Mouse (Mus musculus): ENCODE results near the gene Cracr2b.
"Not testable (repeated sequence)": the region's sequence is repeated elsewhere in the genome, so short reads cannot be mapped to it uniquely, and the experiment has no call there.

Gene Cracr2b

GRCm38 (mm10) chr7:141432741-141433516 lies 28.0 kb upstream of the Cracr2b start:
- DNase-seq (ENCODE audit: low read depth in 1 of 2, low spot score in 2 of 2) = no peak

- DNase-seq (ENCODE audit: low read depth in 1 of 2, low spot score in 2 of 2) = no peak
Measured at GRCm38 (mm10) chr7:141433517-141434400, 27.1 kb upstream of the Cracr2b start.

GRCm38 (mm10) chr7:141434464-141434863 lies 26.4 kb upstream of the Cracr2b start:
- no peak for DNase-seq (ENCODE audit: low read depth in 1 of 2, low spot score in 2 of 2)

GRCm38 (mm10) chr7:141435129-141435855 lies 25.6 kb upstream of the Cracr2b start:
- no peak for DNase-seq (ENCODE audit: low read depth in 1 of 2, low spot score in 2 of 2)

- DNase-seq (ENCODE audit: low read depth in 1 of 2, low spot score in 2 of 2) = no peak
Measured at GRCm38 (mm10) chr7:141435856-141436522, 24.9 kb upstream of the Cracr2b start.

GRCm38 (mm10) chr7:141436523-141436892 lies 24.4 kb upstream of the Cracr2b start:
- no peak for DNase-seq (ENCODE audit: low read depth in 1 of 2, low spot score in 2 of 2)

- DNase-seq (ENCODE audit: low read depth in 1 of 2, low spot score in 2 of 2) = peak in 1 of 2 experiments; percentile 61
Measured at GRCm38 (mm10) chr7:141437178-141438120, 23.4 kb upstream of the Cracr2b start, which contains the start of gene Slc25a22. Gene Slc25a22, minus strand, starts transcription at chr7:141437892.

GRCm38 (mm10) chr7:141438201-141438968 lies 22.5 kb upstream of the Cracr2b start:
- no peak for DNase-seq (ENCODE audit: low read depth in 1 of 2, low spot score in 2 of 2)

- no peak for DNase-seq (ENCODE audit: low read depth in 1 of 2, low spot score in 2 of 2)
Measured at GRCm38 (mm10) chr7:141439140-141439679, 21.7 kb upstream of the Cracr2b start.

- DNase-seq (ENCODE audit: low read depth in 1 of 2, low spot score in 2 of 2) = no peak
Measured at GRCm38 (mm10) chr7:141439811-141440210, 21.1 kb upstream of the Cracr2b start.

- DNase-seq (ENCODE audit: low read depth in 1 of 2, low spot score in 2 of 2) = no peak
Measured at GRCm38 (mm10) chr7:141440613-141441012, 20.3 kb upstream of the Cracr2b start.

GRCm38 (mm10) chr7:141441460-141441859 lies 19.4 kb upstream of the Cracr2b start:
- no peak for DNase-seq (ENCODE audit: low read depth in 1 of 2, low spot score in 2 of 2)

- DNase-seq (ENCODE audit: low read depth in 1 of 2, low spot score in 2 of 2) = no peak
Measured at GRCm38 (mm10) chr7:141442199-141442598, 18.7 kb upstream of the Cracr2b start.

- no peak for DNase-seq (ENCODE audit: low read depth in 1 of 2, low spot score in 2 of 2)
Measured at GRCm38 (mm10) chr7:141443081-141443821, 17.6 kb upstream of the Cracr2b start.

- no peak for DNase-seq (ENCODE audit: low read depth in 1 of 2, low spot score in 2 of 2)
Measured at GRCm38 (mm10) chr7:141443828-141444237, 17.1 kb upstream of the Cracr2b start, which contains the start of gene Pidd1. Gene Pidd1, minus strand, starts transcription at chr7:141444025.

- DNase-seq (ENCODE audit: low read depth in 1 of 2, low spot score in 2 of 2) = not testable (repeated sequence)
Measured at GRCm38 (mm10) chr7:141446374-141446773, 14.5 kb upstream of the Cracr2b start.

GRCm38 (mm10) chr7:141447110-141447991 lies 13.5 kb upstream of the Cracr2b start, which contains the start of gene Rplp2:
Gene Rplp2, plus strand, starts transcription at chr7:141447370.
- DNase-seq (ENCODE audit: low read depth in 1 of 2, low spot score in 2 of 2) = peak; percentile 79 to 92

Measured in monocyte, adult 2 months (primary cell).